Mouse (Mus musculus) adrenal gland, postnatal 10 days (tissue): ENCODE measurements around the gene Olfr815. TPM values are rescaled to one million over a fixed set of nuclear protein-coding genes. Genes with fewer than 3 reads are reported as not detected.
"Not testable (repeated sequence)": the region's sequence is repeated elsewhere in the genome, so short reads cannot be mapped to it uniquely, and the experiment has no call there.

Experiments
- DNase-seq: peaks from one replicate; pipeline ENCODE4 v3.0.0; 2021; ENCODE audit warnings: mixed read lengths
- long read RNA-seq, 2 experiments: library from polyadenylated mRNA; stranded (forward); transcript quantifications; one replicate each; pipeline ENCODE4 v2.0.0; 2021
- total RNA-seq, 2 experiments: library from RNA; stranded (reverse); gene quantifications; 2 replicates each; pipeline ENCODE4 v1.2.3; 2021

The Olfr815 gene
- total RNA-seq: not detected
- long read RNA-seq, experiment 1: 0 reads
- long read RNA-seq, experiment 2: 0 reads

- DNase-seq: not testable (repeated sequence)
Measured at GRCm38 (mm10) chr10:129905767-129906166, at the start of gene Olfr815. TSS of gene Olfr815 (minus strand) at chr10:129905867.

- DNase-seq: no peak
Measured at GRCm38 (mm10) chr10:129949000-129949399, 43.3 kb upstream of the Olfr815 start, which contains the start of gene Olfr818. TSS of gene Olfr818 (minus strand) at chr10:129949100.

- no peak for DNase-seq
Measured at GRCm38 (mm10) chr10:129915497-129915896, 9.8 kb upstream of the Olfr815 start, which contains the start of gene Olfr816. TSS of gene Olfr816 (minus strand) at chr10:129915597.

GRCm38 (mm10) chr10:129885934-129886333, 19.7 kb downstream of the Olfr815 start:
- no peak for DNase-seq

- not testable (repeated sequence) for DNase-seq
Measured at GRCm38 (mm10) chr10:129885496-129885895, 20.2 kb downstream of the Olfr815 start.

GRCm38 (mm10) chr10:129879751-129880150, 25.9 kb downstream of the Olfr815 start, which contains the start of gene Olfr814:
TSS of gene Olfr814 (minus strand) at chr10:129879851.
- not testable (repeated sequence) for DNase-seq

- no peak for DNase-seq
Measured at GRCm38 (mm10) chr10:129855067-129855466, 50.6 kb downstream of the Olfr815 start, which contains the start of gene Olfr813. TSS of gene Olfr813 (plus strand) at chr10:129855367.

Other genes with a start within 250 kb of the Olfr815 start
- gene Olfr800, start 248.2 kb downstream of the Olfr815 start, total RNA-seq: not detected
- not detected for gene Olfr801, start 232.0 kb downstream of the Olfr815 start, total RNA-seq
- not detected for gene Olfr802, start 217.7 kb downstream of the Olfr815 start, total RNA-seq
- not detected for gene Olfr803, start 211.6 kb downstream of the Olfr815 start, total RNA-seq
- not detected for gene Olfr804, start 202.7 kb downstream of the Olfr815 start, total RNA-seq
- not detected for gene Olfr805, start 176.5 kb downstream of the Olfr815 start, total RNA-seq
- not detected for gene Olfr806, start 163.9 kb downstream of the Olfr815 start, total RNA-seq
- gene Olfr807, start 148.1 kb downstream of the Olfr815 start, total RNA-seq: not detected
- gene Olfr808, start 140.4 kb downstream of the Olfr815 start, total RNA-seq: not detected
- not detected for gene Olfr809, start 131.2 kb downstream of the Olfr815 start, total RNA-seq
- gene Olfr810, start 111.0 kb downstream of the Olfr815 start, total RNA-seq: not detected
- not detected for gene Olfr811, start 101.5 kb downstream of the Olfr815 start, total RNA-seq
- gene Olfr812, start 59.8 kb downstream of the Olfr815 start, total RNA-seq: not detected
- gene Olfr813, start 50.5 kb downstream of the Olfr815 start, total RNA-seq: not detected
- gene Olfr814, start 26.0 kb downstream of the Olfr815 start, total RNA-seq: not detected
- gene Olfr816, start 9.7 kb upstream of the Olfr815 start, total RNA-seq: not detected
- not detected for gene Olfr818, start 43.2 kb upstream of the Olfr815 start, total RNA-seq
- not detected for gene Olfr819, start 61.4 kb upstream of the Olfr815 start, total RNA-seq
- gene Olfr247, start 70.3 kb upstream of the Olfr815 start, total RNA-seq: not detected
- gene Gm10310, start 79.2 kb upstream of the Olfr815 start, total RNA-seq: not detected
- not detected for gene Olfr820, start 106.8 kb upstream of the Olfr815 start, total RNA-seq
- not detected for gene Olfr821, start 124.5 kb upstream of the Olfr815 start, total RNA-seq
- not detected for gene Olfr822, start 165.3 kb upstream of the Olfr815 start, total RNA-seq
- not detected for gene Olfr823, start 209.5 kb upstream of the Olfr815 start, total RNA-seq
- gene Olfr824, start 224.1 kb upstream of the Olfr815 start, total RNA-seq: under 1 TPM in 1 of 2 experiments, not detected in 1; 0.09 TPM